Mouse (Mus musculus): ENCODE data around the gene Nucb1.
"Not testable (repeated sequence)": the region's sequence is repeated elsewhere in the genome, so short reads cannot be mapped to it uniquely, and the experiment has no call there.

Nucb1 gene

GRCm38 (mm10) chr7:45491264-45491663 lies 18.9 kb downstream of the Nucb1 start:
- no peak for ATAC-seq (ENCODE audit: insufficient number of reproducible peaks, low FRiP score, low TSS enrichment)

GRCm38 (mm10) chr7:45490822-45491221 lies 19.4 kb downstream of the Nucb1 start:
- no peak for ATAC-seq (ENCODE audit: insufficient number of reproducible peaks, low FRiP score, low TSS enrichment)

GRCm38 (mm10) chr7:45489578-45489977 lies 20.6 kb downstream of the Nucb1 start:
- ATAC-seq (ENCODE audit: insufficient number of reproducible peaks, low FRiP score, low TSS enrichment): no peak

- ATAC-seq (ENCODE audit: insufficient number of reproducible peaks, low FRiP score, low TSS enrichment): no peak
These were observed 21.7 kb downstream of the Nucb1 start, which contains the start of gene Dhdh for GRCm38 (mm10) chr7:45488293-45489204. Gene Dhdh, minus strand, starts transcription at chr7:45488805.

- no peak for ATAC-seq (ENCODE audit: insufficient number of reproducible peaks, low FRiP score, low TSS enrichment)
These were observed 22.3 kb downstream of the Nucb1 start for GRCm38 (mm10) chr7:45487861-45488292.

- ATAC-seq (ENCODE audit: insufficient number of reproducible peaks, low FRiP score, low TSS enrichment): no peak
These were observed 23.3 kb downstream of the Nucb1 start, which contains the start of gene Gm45808 for GRCm38 (mm10) chr7:45486761-45487415. Gene Gm45808, minus strand, starts transcription at chr7:45486811.

- no peak for ATAC-seq (ENCODE audit: insufficient number of reproducible peaks, low FRiP score, low TSS enrichment)
These were observed 24.0 kb downstream of the Nucb1 start for GRCm38 (mm10) chr7:45486158-45486557.

GRCm38 (mm10) chr7:45484985-45485384 lies 25.2 kb downstream of the Nucb1 start:
- not testable (repeated sequence) for ATAC-seq (ENCODE audit: insufficient number of reproducible peaks, low FRiP score, low TSS enrichment)

- no peak for ATAC-seq (ENCODE audit: insufficient number of reproducible peaks, low FRiP score, low TSS enrichment)
These were observed 28.0 kb downstream of the Nucb1 start for GRCm38 (mm10) chr7:45482166-45482565.

- no peak; the same call in 1 of the 2 replicates for ATAC-seq (ENCODE audit: insufficient number of reproducible peaks, low FRiP score, low TSS enrichment)
These were observed 28.8 kb downstream of the Nucb1 start, which contains the start of gene Tulp2 for GRCm38 (mm10) chr7:45481374-45481927. Gene Tulp2, plus strand, starts transcription at chr7:45481877.

GRCm38 (mm10) chr7:45480310-45480709 lies 29.9 kb downstream of the Nucb1 start:
- ATAC-seq (ENCODE audit: insufficient number of reproducible peaks, low FRiP score, low TSS enrichment): not testable (repeated sequence)

- ATAC-seq (ENCODE audit: insufficient number of reproducible peaks, low FRiP score, low TSS enrichment): no peak
These were observed 31.4 kb downstream of the Nucb1 start for GRCm38 (mm10) chr7:45478774-45479173.

- ATAC-seq (ENCODE audit: insufficient number of reproducible peaks, low FRiP score, low TSS enrichment): no peak; the same call in 1 of the 2 replicates
These were observed 33.2 kb downstream of the Nucb1 start for GRCm38 (mm10) chr7:45477003-45477402.

- ATAC-seq (ENCODE audit: insufficient number of reproducible peaks, low FRiP score, low TSS enrichment): no peak
These were observed 33.8 kb downstream of the Nucb1 start for GRCm38 (mm10) chr7:45476453-45476852.

GRCm38 (mm10) chr7:45475291-45475969 lies 34.8 kb downstream of the Nucb1 start:
- peak; percentile 56; the same call in 1 of the 2 replicates for ATAC-seq (ENCODE audit: insufficient number of reproducible peaks, low FRiP score, low TSS enrichment)

GRCm38 (mm10) chr7:45470869-45471268 lies 39.3 kb downstream of the Nucb1 start:
- no peak for ATAC-seq (ENCODE audit: insufficient number of reproducible peaks, low FRiP score, low TSS enrichment)

- 0 out of 2 replicates have a peak, but pooled peaks have one; percentile 45 for ATAC-seq (ENCODE audit: insufficient number of reproducible peaks, low FRiP score, low TSS enrichment)
These were observed 43.0 kb downstream of the Nucb1 start for GRCm38 (mm10) chr7:45467090-45467670.

GRCm38 (mm10) chr7:45466283-45467089 lies 43.7 kb downstream of the Nucb1 start, which contains the start of gene Bax:
Gene Bax, minus strand, starts transcription at chr7:45466898.
- peak; percentile 59; the same call in 1 of the 2 replicates for ATAC-seq (ENCODE audit: insufficient number of reproducible peaks, low FRiP score, low TSS enrichment)

GRCm38 (mm10) chr7:45465549-45465948 lies 44.7 kb downstream of the Nucb1 start:
- ATAC-seq (ENCODE audit: insufficient number of reproducible peaks, low FRiP score, low TSS enrichment): no peak

Measured in cerebellum, adult (tissue).